Mouse (Mus musculus): ENCODE data around the gene Iqca. TPM values are rescaled to one million over a fixed set of nuclear protein-coding genes. Genes with fewer than 3 reads are reported as not detected.

Gene Iqca
- polyA plus RNA-seq, 1 experiment from 2014 or later = 0.99 TPM

DNA sequence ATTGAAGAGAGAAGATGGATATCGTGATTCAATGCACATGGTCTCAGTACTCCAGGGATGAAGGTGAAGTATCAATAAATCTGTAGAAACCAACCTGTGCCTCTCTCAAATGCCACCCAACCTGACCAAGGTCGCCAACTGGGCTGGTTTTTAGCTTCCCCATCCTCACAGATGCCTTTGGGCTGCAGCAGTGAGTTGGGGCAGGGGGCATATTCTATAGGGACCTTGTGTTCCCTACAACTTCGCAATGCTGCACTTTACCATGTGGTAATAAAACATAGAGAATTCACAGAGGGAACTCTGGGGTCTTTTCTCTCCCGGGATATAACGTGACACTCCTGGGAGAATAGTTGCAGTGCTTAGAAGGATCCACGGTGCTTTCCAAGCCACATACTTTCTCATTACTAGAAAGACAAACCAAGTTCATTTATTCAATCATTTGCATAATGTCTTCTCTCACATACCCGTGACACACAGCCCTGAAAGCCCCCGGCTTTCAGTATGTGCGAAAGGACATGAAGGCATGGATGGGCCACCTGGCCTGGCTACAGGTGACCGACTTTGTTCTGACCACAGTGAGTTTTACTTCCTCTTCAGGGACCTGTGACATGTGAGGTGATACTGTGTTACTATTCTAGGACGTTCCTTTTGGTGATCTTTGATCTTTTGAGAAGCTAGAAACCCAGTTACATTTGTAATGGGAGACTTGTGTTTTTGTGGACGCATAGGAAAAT, 27.9 kb upstream of the Iqca start:
- H3K27ac ChIP-seq (ENCODE audit: low read depth, low read length) = no peak overlapping the region
- WGBS = 80% methylated on average over 12 of the region's 12 CpGs
- no peak overlapping the region for H3K4me3 ChIP-seq (ENCODE audit: low read depth, low read length)
- no peaks in the 10 kb centered on the region for H3K36me3 ChIP-seq (ENCODE audit: control insufficient read depth, insufficient read depth, low read length)
- no peak for DNase-seq (ENCODE audit: low spot score)
- H3K9me3 ChIP-seq (replicated peaks; ENCODE audit: control insufficient read depth, low read length) = no peaks in the 10 kb centered on the region
- 0 out of 2 replicates have a peak, but pooled peaks cover 2% of the 10 kb centered on the region for H3K4me1 ChIP-seq (ENCODE audit: control insufficient read depth, insufficient read depth, low read length)
- no peaks in the 10 kb centered on the region for H3K27me3 ChIP-seq (replicated peaks; ENCODE audit: control insufficient read depth, insufficient read depth, low read length)
- H3K9ac ChIP-seq (ENCODE audit: low read length) = no peak overlapping the region
- ATAC-seq = no peak
- no peak overlapping the region for H3K4me2 ChIP-seq (ENCODE audit: low read length)

DNA sequence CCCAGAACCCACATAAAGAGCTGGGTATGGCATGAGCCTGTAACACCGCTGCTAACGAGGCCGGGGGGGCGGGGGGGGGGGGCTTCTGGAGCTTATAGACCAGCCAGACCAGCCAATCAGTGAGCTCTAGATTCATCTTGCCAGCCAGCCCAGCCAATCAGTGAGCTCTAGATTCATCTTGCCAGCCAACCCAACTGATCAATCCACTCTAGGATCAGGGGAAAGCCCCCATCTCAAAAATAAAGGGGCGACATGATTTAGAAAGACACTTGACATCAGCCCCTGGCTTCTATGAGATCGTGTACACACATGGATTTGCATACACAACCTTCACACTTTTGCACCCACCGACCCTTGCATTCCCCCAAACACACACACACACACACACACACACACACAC, 27.3 kb upstream of the Iqca start:
- H3K27ac ChIP-seq (ENCODE audit: low read depth, low read length) = no peak overlapping the region
- 72% methylated on average over 7 of the region's 7 CpGs for WGBS
- no peak for ATAC-seq
- H3K4me3 ChIP-seq (ENCODE audit: low read depth, low read length) = no peak overlapping the region
- H3K9ac ChIP-seq (ENCODE audit: low read length) = no peak overlapping the region
- 0 out of 2 replicates have a peak, but pooled peaks cover 6% of the 10 kb centered on the region for H3K4me1 ChIP-seq (ENCODE audit: control insufficient read depth, insufficient read depth, low read length)
- DNase-seq (ENCODE audit: low spot score) = no peak
- H3K27me3 ChIP-seq (replicated peaks; ENCODE audit: control insufficient read depth, insufficient read depth, low read length) = no peaks in the 10 kb centered on the region
- H3K4me2 ChIP-seq (ENCODE audit: low read length) = no peak overlapping the region
- no peaks in the 10 kb centered on the region for H3K36me3 ChIP-seq (ENCODE audit: control insufficient read depth, insufficient read depth, low read length)
- H3K9me3 ChIP-seq (replicated peaks; ENCODE audit: control insufficient read depth, low read length) = no peaks in the 10 kb centered on the region

DNA sequence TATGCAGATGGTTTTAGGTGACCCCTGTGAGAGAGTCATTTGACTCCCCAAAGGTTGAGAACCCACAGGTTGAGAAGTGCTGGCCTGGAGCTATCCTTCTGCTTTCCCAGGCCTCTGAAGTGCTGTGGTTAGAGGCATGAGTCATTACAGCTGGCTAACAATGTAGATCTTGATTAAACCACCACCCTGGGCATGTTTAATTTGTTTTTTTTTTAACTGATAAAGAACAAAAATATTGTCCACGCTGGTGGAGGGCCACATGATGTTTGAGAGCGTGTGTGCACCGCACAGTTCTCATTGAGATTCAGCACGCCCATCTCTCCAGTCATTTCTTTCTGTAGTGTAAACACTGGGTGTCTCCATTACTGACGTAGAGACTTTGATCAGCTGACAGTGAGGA, 24.8 kb upstream of the Iqca start:
- 79% methylated on average over 5 of the region's 5 CpGs for WGBS
- Histone ChIP-seq H3K9me3 (replicated peaks; ENCODE audit: control insufficient read depth, low read length) (no peaks in the 10 kb centered on the region), H3K27me3 (replicated peaks; ENCODE audit: control insufficient read depth, insufficient read depth, low read length) (no peaks in the 10 kb centered on the region), H3K9ac (ENCODE audit: low read length) (no peak overlapping the region), H3K4me3 (ENCODE audit: low read depth, low read length) (no peak overlapping the region), H3K4me2 (ENCODE audit: low read length) (no peak overlapping the region), H3K27ac (ENCODE audit: low read depth, low read length) (no peak overlapping the region), H3K36me3 (ENCODE audit: control insufficient read depth, insufficient read depth, low read length) (no peaks in the 10 kb centered on the region), H3K4me1 (ENCODE audit: control insufficient read depth, insufficient read depth, low read length) (peaks cover 14% of the 10 kb centered on the region; the same call in 1 of the 2 replicates)
- ATAC-seq (no peak), DNase-seq (ENCODE audit: low spot score) (no peak)

DNA sequence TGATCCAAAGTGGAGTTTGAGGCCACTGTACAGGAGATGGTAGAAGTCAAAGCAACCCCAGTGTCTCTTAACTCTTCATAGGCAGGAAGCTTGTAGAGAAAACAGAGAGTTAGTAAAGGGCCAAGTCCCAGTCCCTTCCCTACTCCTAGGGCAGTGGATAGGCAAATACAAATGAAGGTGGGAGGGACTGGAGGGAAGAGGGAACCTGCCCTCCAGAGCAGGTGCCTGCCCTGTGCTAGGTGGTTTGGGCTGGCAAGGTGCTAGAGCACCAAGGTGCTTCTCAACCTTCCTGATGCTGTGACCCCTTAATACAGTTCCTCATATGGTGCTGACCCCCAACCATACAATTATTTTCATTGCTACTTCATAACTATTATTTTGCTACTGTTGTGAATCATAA, 24.4 kb upstream of the Iqca start:
- ATAC-seq = no peak

DNA sequence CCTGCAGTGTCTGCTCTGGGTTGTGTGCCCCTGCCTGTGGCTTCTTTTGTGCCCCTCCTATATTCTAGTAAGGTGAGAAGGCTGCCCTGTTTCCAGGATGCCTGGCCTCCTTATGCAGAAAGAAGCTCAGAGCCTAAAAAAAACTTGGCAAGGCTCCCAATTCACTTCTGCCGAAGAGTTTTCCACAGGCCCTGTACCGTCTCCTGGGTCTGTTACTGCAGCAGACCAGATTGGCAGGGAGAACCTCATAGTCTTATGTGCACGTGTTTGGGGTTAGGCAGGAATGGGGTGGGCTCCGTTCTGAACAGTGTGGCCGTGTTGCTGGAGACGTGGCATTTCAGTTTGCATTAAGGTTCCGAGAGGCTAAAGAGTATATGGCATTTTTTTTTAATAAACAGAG, 23.0 kb upstream of the Iqca start:
- H3K4me2 ChIP-seq (ENCODE audit: low read length) = no peak overlapping the region
- 58% methylated on average over 7 of the region's 7 CpGs for WGBS
- peak; percentile 58 for DNase-seq (ENCODE audit: low spot score)
- H3K4me3 ChIP-seq (ENCODE audit: low read depth, low read length) = no peak overlapping the region
- H3K9ac ChIP-seq (ENCODE audit: low read length) = no peak overlapping the region
- no peaks in the 10 kb centered on the region for H3K36me3 ChIP-seq (ENCODE audit: control insufficient read depth, insufficient read depth, low read length)
- H3K4me1 ChIP-seq (ENCODE audit: control insufficient read depth, insufficient read depth, low read length) = peaks cover 14% of the 10 kb centered on the region; the same call in 1 of the 2 replicates
- H3K27ac ChIP-seq (ENCODE audit: low read depth, low read length) = no peak overlapping the region
- ATAC-seq = no peak
- no peaks in the 10 kb centered on the region for H3K9me3 ChIP-seq (replicated peaks; ENCODE audit: control insufficient read depth, low read length)
- H3K27me3 ChIP-seq (replicated peaks; ENCODE audit: control insufficient read depth, insufficient read depth, low read length) = no peaks in the 10 kb centered on the region

More for the DNA sequence above, 24.4 kb upstream of the Iqca start:
- Histone ChIP-seq H3K27ac (ENCODE audit: low read depth, low read length) (no peak overlapping the region), H3K4me1 (ENCODE audit: control insufficient read depth, insufficient read depth, low read length) (peaks cover 14% of the 10 kb centered on the region; the same call in 1 of the 2 replicates), H3K9me3 (replicated peaks; ENCODE audit: control insufficient read depth, low read length) (no peaks in the 10 kb centered on the region), H3K4me2 (ENCODE audit: low read length) (no peak overlapping the region), H3K9ac (ENCODE audit: low read length) (no peak overlapping the region), H3K4me3 (ENCODE audit: low read depth, low read length) (no peak overlapping the region), H3K36me3 (ENCODE audit: control insufficient read depth, insufficient read depth, low read length) (no peaks in the 10 kb centered on the region), H3K27me3 (replicated peaks; ENCODE audit: control insufficient read depth, insufficient read depth, low read length) (no peaks in the 10 kb centered on the region)
- no peak for DNase-seq (ENCODE audit: low spot score)

DNA sequence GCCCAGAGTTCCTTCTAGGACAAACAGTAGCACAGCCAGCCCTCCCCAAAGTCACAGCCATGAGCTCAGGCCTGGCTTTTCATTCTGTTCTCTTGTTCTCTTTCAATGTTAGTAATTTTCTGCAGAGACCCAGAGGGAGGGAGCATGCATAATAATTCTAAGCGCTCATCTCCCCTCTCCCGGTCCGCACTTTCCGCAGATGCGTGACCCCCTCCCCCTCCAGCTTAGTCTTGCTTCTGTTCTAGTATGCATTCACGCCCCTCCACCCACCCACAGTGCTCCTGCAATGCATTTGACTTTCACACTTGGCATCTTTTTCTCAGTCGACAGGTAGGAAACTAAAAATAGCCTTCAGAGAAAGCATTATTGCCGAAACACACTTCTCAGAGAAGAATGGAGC, 21.1 kb upstream of the Iqca start:
- H3K4me2 ChIP-seq (ENCODE audit: low read length) = no peak overlapping the region
- H3K36me3 ChIP-seq (ENCODE audit: control insufficient read depth, insufficient read depth, low read length) = no peaks in the 10 kb centered on the region
- peak; percentile 44 for DNase-seq (ENCODE audit: low spot score)

DNA sequence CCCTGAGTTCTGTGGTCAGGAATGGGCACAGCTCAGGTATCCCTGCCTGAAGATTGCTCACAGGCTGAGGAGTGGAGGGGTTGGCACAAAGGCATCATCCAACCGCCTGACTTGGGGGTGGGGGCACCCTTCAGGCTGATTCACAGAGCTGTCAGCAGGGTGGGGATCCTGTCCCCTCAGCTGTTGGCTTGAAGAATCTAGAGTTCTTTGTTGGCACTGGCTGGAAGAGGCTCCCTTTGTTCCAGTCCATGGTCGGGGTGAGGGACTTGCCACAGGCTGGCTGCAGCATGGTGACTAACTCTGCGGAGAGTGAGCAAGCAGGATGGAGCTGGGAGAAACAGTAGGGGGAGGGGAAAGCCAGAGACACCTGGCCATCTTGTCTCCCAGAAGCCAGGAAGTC, 11.1 kb upstream of the Iqca start:
- no peak overlapping the region for H3K9ac ChIP-seq (ENCODE audit: low read length)
- H3K27ac ChIP-seq (ENCODE audit: low read depth, low read length) = no peak overlapping the region
- no peak overlapping the region for H3K4me2 ChIP-seq (ENCODE audit: low read length)
- H3K27me3 ChIP-seq (replicated peaks; ENCODE audit: control insufficient read depth, insufficient read depth, low read length) = no peaks in the 10 kb centered on the region
- H3K4me1 ChIP-seq (ENCODE audit: control insufficient read depth, insufficient read depth, low read length) = 0 out of 2 replicates have a peak, but pooled peaks cover 3% of the 10 kb centered on the region
- DNase-seq (ENCODE audit: low spot score) = no peak
- H3K9me3 ChIP-seq (replicated peaks; ENCODE audit: control insufficient read depth, low read length) = no peaks in the 10 kb centered on the region
- 34% methylated on average over 3 of the region's 3 CpGs for WGBS
- H3K36me3 ChIP-seq (ENCODE audit: control insufficient read depth, insufficient read depth, low read length) = no peaks in the 10 kb centered on the region
- no peak overlapping the region for H3K4me3 ChIP-seq (ENCODE audit: low read depth, low read length)
- no peak for ATAC-seq

More for the DNA sequence above, 21.1 kb upstream of the Iqca start:
- Histone ChIP-seq H3K27ac (ENCODE audit: low read depth, low read length) (no peak overlapping the region), H3K9ac (ENCODE audit: low read length) (no peak overlapping the region), H3K4me1 (ENCODE audit: control insufficient read depth, insufficient read depth, low read length) (peaks cover 14% of the 10 kb centered on the region; the same call in 1 of the 2 replicates), H3K27me3 (replicated peaks; ENCODE audit: control insufficient read depth, insufficient read depth, low read length) (no peaks in the 10 kb centered on the region), H3K4me3 (ENCODE audit: low read depth, low read length) (no peak overlapping the region), H3K9me3 (replicated peaks; ENCODE audit: control insufficient read depth, low read length) (no peaks in the 10 kb centered on the region)
- WGBS = 42% methylated on average over 8 of the region's 8 CpGs
- ATAC-seq = peak; percentile 58

DNA sequence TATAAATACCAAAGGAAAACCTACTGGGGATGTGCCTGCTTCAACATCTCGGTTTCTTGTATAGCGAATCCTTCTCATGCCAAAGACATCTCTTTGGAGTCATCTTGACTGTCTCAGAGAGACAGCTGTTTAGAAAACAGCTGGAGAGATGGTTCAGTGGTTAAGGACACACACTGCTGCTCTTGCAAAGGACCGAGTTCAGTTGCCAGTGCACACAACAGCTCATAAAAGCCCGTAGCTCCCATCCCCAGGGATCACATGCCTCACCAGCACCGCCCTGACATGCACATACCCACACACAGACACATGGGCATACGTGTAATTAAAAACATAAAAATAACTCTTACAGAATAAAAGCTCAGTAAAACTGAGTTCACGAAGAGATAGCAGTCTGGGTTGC, 10.0 kb upstream of the Iqca start:
- ATAC-seq (no peak), DNase-seq (ENCODE audit: low spot score) (no peak)
- H3K27me3 ChIP-seq (replicated peaks; ENCODE audit: control insufficient read depth, insufficient read depth, low read length) = no peaks in the 10 kb centered on the region
- no peak overlapping the region for H3K4me2 ChIP-seq (ENCODE audit: low read length)
- 0 out of 2 replicates have a peak, but pooled peaks cover 3% of the 10 kb centered on the region for H3K4me1 ChIP-seq (ENCODE audit: control insufficient read depth, insufficient read depth, low read length)
- H3K4me3 ChIP-seq (ENCODE audit: low read depth, low read length) = no peak overlapping the region
- WGBS = 93% methylated on average over 7 of the region's 7 CpGs
- no peaks in the 10 kb centered on the region for H3K9me3 ChIP-seq (replicated peaks; ENCODE audit: control insufficient read depth, low read length)
- no peak overlapping the region for H3K9ac ChIP-seq (ENCODE audit: low read length)
- no peak overlapping the region for H3K27ac ChIP-seq (ENCODE audit: low read depth, low read length)
- no peaks in the 10 kb centered on the region for H3K36me3 ChIP-seq (ENCODE audit: control insufficient read depth, insufficient read depth, low read length)

DNA sequence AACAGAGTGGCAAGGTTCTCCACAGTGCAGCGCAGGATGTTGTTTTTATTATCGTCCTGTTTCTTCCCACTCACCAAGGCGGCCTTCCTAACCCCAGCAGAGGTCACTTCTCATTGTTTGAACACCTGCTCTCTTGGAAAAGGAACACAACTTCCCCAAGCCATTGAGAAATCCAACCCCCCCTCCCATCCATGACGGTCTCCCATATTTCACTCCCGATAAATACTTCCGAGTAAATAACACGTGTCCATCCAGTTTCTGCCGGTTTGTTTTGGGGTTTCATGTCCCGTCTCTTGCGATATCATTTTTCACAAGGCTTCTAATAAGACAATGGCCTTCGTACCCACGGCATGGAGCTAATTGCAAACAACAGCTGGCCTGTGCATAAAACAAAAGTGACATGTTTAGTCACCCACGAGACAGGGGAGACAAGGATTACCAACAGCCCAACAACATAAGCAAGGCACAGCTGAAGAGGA, 9.2 kb upstream of the Iqca start:
- 55% methylated on average over 13 of the region's 13 CpGs for WGBS
- no peaks in the 10 kb centered on the region for H3K9me3 ChIP-seq (replicated peaks; ENCODE audit: control insufficient read depth, low read length)
- no peak overlapping the region for H3K9ac ChIP-seq (ENCODE audit: low read length)
- no peak overlapping the region for H3K27ac ChIP-seq (ENCODE audit: low read depth, low read length)
- ATAC-seq (no peak), DNase-seq (ENCODE audit: low spot score) (peak; percentile 15)
- 0 out of 2 replicates have a peak, but pooled peaks cover 3% of the 10 kb centered on the region for H3K4me1 ChIP-seq (ENCODE audit: control insufficient read depth, insufficient read depth, low read length)
- H3K4me2 ChIP-seq (ENCODE audit: low read length) = no peak overlapping the region
- H3K27me3 ChIP-seq (replicated peaks; ENCODE audit: control insufficient read depth, insufficient read depth, low read length) = no peaks in the 10 kb centered on the region
- no peaks in the 10 kb centered on the region for H3K36me3 ChIP-seq (ENCODE audit: control insufficient read depth, insufficient read depth, low read length)
- H3K4me3 ChIP-seq (ENCODE audit: low read depth, low read length) = no peak overlapping the region

Data from forebrain, embryonic 14.5 days (tissue).